Mouse (Mus musculus) liver, embryonic 16.5 days (tissue): ENCODE data around the gene Rgs10. TPM values are rescaled to one million over a fixed set of nuclear protein-coding genes. Genes with fewer than 3 reads are reported as not detected.
A peak's percentile ranks its signal among the peaks of the same experiment; 100 is the strongest.

Source experiments
- ATAC-seq: fragments of 200-750 bp; cut with Nextera tagmentation; 2 replicates; pipeline ENCODE4 v1.8.0; 2017; ENCODE audit warnings: low read depth, mild to moderate bottlenecking, moderate number of reproducible peaks, moderate library complexity
- H3K27ac ChIP-seq: fragments of 300-500 bp; sonication (generic); 2 replicates; pipeline ENCODE4 v1.5.1; 2014; ENCODE audit warnings: mild to moderate bottlenecking, low read length
- H3K27me3 ChIP-seq: fragments of 300-500 bp; sonication (generic); 2 replicates; pipeline ENCODE4 v1.6.1; 2014; ENCODE audit warnings: low read depth, low read length, mixed read lengths; ENCODE audit not compliant: control insufficient read depth, insufficient read depth
- H3K36me3 ChIP-seq: fragments of 300-500 bp; sonication (generic); 2 replicates; pipeline ENCODE4 v1.6.1; 2014; ENCODE audit warnings: mild to moderate bottlenecking; ENCODE audit not compliant: control insufficient read depth, insufficient read depth
- H3K4me1 ChIP-seq: fragments of 300-500 bp; sonication (generic); 2 replicates; pipeline ENCODE4 v1.6.1; 2014; ENCODE audit warnings: low read depth, low read length, mixed read lengths; ENCODE audit not compliant: control insufficient read depth
- H3K4me2 ChIP-seq: fragments of 300-500 bp; sonication (generic); 2 replicates; pipeline ENCODE4 v1.6.1; 2014; ENCODE audit warnings: low read depth, low read length, mixed read lengths
- H3K4me3 ChIP-seq: fragments of 300-500 bp; sonication (generic); 2 replicates; pipeline ENCODE4 v1.5.1; 2014; ENCODE audit warnings: low read depth, mild to moderate bottlenecking, low read length
- H3K9ac ChIP-seq: fragments of 300-500 bp; sonication (generic); 2 replicates; pipeline ENCODE4 v1.6.1; 2014; ENCODE audit warnings: low read depth, low read length
- H3K9me3 ChIP-seq: fragments of 300-500 bp; sonication (generic); replicated peaks from 2 replicates; pipeline ENCODE4 v1.6.1; 2016; ENCODE audit warnings: low read length; ENCODE audit not compliant: control insufficient read depth
- WGBS: fragments of 180-500 bp; shearing (Covaris S2); extraction: QIAGEN DNeasy Blood & Tissue Kit; methylation state at CpG from one replicate; pipeline ENCODE4 v1.1.7; 2014; ENCODE audit not compliant: insufficient replicate concordance; 5-methylcytosine and 5-hydroxymethylcytosine counted together
- polyA plus RNA-seq: library from polyadenylated mRNA; unstranded; fragments of >200 nt; fragmentation: Nextera tagmentation; extraction: Ambion mirVana; gene quantifications from 2 replicates; pipeline ENCODE4 v1.2.1, GENCODE M21; 2015

The Rgs10 gene
- polyA plus RNA-seq, 1 experiment from 2014 or later = 27.6 TPM

DNA sequence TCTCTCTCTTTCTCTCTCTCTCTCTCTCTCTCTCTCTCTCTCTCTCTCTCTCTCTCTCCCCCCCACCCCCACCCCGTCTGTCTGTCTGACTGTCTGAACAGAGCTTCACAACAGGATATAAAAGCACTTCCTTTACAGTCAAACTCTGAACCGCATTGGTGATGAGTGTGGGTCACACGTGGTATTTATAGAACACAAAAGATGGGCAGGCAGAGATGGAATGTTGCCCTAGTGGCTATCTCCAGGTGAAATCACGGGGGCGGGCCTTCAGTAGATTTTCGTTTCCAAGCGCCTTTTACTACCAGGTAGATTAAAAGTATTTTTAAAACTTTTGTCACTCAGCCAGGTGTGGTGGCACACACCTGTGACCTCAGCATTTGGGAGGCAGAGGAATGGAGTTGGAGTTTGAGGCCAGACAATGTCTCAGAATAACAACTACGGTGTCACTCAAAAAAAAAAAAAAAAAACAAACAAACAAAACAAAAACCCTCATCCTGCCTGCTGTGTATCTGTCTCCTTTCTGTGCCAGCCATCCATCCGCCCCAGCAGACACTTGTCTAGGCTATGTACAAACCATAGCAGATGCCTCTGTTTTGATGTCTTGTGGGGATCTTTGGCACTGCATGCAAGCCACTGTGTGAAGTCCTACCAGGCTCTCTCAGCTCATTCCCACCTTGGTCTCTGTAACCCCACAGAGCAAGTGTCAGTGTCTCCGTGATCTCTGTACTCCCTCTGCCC is 34.7 kb downstream of the Rgs10 start:
- 45% methylated on average over 10 of the region's 10 CpGs for WGBS
- peaks cover 4% of the 10 kb centered on the region for H3K4me1 ChIP-seq

DNA sequence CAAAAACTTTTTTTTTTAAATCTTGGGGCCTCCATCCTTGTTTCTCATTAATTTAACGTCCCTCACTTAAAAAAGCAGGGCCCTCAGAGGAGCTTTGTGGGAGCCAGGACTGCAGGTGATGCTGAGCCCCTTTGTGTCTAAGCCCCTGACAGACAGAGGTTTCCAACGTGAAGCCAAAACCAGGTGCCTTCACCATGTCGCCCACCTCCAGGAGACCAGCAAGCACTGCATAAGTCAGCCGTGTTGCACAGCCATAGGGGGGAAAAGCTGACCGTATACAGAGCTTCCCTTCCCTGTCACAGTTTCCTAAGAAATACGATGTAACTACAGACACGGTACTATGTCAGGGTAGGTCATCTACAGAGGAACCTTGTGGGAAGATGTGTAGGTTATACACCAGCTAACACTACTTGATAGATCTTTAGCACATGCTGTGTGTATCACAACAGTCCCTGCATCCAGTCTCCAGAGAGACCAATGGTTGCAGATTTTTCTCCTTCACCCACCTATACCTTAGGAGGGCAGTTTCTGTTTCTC is 35.3 kb downstream of the Rgs10 start:
- Histone ChIP-seq H3K9me3 (no peaks in the 10 kb centered on the region), H3K4me3 (no peak overlapping the region), H3K36me3 (no peaks in the 10 kb centered on the region), H3K27ac (no peak overlapping the region), H3K4me2 (no peak overlapping the region), H3K9ac (no peak overlapping the region), H3K27me3 (no peaks in the 10 kb centered on the region), H3K4me1 (peaks cover 2% of the 10 kb centered on the region)
- WGBS = 53% methylated on average over 7 of the region's 7 CpGs
- no peak for ATAC-seq

More for the DNA sequence above, 34.7 kb downstream of the Rgs10 start:
- Histone ChIP-seq H3K27ac (no peak overlapping the region), H3K9me3 (no peaks in the 10 kb centered on the region), H3K4me3 (no peak overlapping the region), H3K9ac (no peak overlapping the region), H3K36me3 (no peaks in the 10 kb centered on the region), H3K27me3 (no peaks in the 10 kb centered on the region), H3K4me2 (no peak overlapping the region)
- ATAC-seq = no peak

DNA sequence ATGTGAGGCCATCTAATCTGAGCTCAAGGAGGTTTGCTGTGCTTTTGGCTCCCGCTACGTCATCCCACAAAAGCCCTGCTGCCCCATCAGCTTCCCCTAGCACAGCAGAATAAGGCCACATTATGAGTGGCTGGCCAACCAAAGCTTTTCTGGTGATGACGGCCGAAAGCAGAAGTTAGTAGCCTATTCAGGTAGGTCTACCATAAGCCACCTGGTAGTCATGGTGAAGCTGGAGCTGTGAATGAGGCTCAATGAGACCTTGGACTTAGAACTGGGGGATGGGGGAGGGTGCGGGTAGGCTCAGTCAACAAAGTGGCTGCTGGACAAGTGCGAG is 36.1 kb downstream of the Rgs10 start:
- Histone ChIP-seq H3K4me2 (no peak overlapping the region), H3K4me1 (peaks cover 2% of the 10 kb centered on the region), H3K36me3 (no peaks in the 10 kb centered on the region), H3K9ac (no peak overlapping the region), H3K27ac (no peak overlapping the region), H3K9me3 (no peaks in the 10 kb centered on the region), H3K27me3 (no peaks in the 10 kb centered on the region), H3K4me3 (no peak overlapping the region)
- no peak for ATAC-seq
- WGBS = 82% methylated on average over 6 of the region's 6 CpGs

DNA sequence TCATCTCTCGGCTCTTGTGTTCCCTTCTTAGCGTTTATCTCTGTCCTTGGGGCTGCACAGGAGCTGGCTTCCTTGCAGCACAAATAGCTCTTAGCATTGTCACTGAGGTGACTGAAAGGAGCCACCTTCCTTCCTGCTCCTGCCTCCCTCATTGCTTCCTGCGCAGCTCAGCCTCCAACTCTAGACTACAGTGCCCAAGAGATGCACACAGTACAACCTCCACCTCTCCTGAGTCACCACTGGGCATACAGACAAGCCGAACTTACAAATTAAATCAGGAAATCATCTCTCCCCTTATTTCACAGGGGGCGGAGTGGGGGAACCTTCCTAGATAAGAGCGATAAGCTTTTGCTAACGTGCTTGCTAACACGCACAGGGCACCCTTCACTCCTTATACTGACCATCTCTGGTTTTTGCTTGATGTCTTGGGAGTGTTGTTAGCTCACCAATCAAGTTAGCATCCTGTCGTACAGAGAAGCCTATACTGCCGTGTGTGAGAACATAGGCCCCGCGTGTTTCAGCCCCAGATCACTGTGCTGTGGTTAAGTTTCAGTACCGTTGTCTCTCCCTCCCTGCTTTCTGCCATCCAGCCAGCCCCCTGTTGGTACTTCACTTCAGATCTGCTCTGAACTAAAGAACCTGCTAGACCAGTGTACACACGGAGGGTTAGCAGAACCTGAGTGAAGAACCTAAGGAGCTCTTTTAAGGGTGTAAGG is 36.6 kb downstream of the Rgs10 start:
- ATAC-seq = no peak
- 33% methylated on average over 14 of the region's 14 CpGs for WGBS
- Histone ChIP-seq H3K27ac (no peak overlapping the region), H3K9me3 (no peaks in the 10 kb centered on the region), H3K4me3 (no peak overlapping the region), H3K36me3 (no peaks in the 10 kb centered on the region), H3K4me2 (no peak overlapping the region), H3K4me1 (peaks cover 2% of the 10 kb centered on the region), H3K9ac (no peak overlapping the region), H3K27me3 (no peaks in the 10 kb centered on the region)

DNA sequence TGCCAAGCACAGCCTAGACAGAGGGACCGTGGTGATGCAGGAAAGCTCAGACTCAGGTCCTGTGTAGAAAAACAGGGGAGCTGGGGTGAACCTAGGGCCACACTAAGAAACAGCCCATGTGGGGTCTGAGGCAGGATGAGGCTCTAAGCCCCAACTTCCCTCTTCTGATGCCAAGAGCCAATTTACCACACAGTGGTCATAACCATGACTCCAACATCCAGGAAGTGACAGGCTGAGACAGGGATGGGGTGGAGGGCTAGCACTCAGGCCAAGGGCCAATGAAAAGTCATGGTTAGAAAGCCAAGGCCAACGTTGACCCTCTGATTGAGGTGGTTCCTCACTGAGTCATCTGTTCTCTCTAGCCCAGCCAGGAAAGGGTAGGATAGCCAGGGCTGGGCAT is 37.6 kb downstream of the Rgs10 start:
- Histone ChIP-seq H3K9ac (no peak overlapping the region), H3K9me3 (no peaks in the 10 kb centered on the region), H3K4me2 (no peak overlapping the region), H3K27me3 (no peaks in the 10 kb centered on the region), H3K27ac (no peak overlapping the region), H3K4me1 (peaks cover 2% of the 10 kb centered on the region), H3K36me3 (no peaks in the 10 kb centered on the region), H3K4me3 (no peak overlapping the region)
- no peak for ATAC-seq
- WGBS = 45% methylated on average over 2 of the region's 2 CpGs

DNA sequence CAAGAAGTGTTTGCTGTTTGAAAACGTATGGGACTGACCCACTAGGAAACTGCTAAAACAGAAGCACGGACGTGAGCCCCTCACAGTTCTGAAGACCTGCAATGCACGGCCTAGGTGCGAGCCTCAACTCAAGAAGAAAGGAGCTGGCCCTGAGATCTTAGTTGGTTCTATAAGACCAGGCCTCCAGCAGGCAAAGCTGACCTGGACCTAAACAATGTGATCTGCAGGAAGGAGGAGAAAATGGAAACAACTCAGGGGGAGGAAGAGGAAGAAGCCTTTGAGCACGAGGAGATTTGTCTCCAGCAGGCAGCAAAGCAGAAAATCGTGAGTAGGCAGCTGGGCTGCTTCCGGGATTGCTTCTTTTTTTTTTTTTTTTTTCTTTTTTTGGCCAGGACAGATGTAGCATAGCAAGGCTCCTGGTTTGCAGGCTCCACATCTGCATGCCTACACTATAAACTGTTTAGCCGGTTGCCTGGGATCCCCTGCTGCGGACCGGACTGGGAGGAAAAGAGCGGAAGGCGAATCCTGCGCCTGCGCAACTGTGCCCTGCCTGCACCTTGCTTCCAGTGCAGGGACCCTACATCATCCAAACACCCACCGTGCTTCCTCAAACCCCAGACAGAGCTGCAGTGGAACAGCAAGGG is 39.3 kb downstream of the Rgs10 start:
- Histone ChIP-seq H3K4me2 (no peak overlapping the region), H3K4me3 (no peak overlapping the region), H3K4me1 (peaks cover 2% of the 10 kb centered on the region), H3K36me3 (no peaks in the 10 kb centered on the region), H3K9me3 (no peaks in the 10 kb centered on the region), H3K27ac (0 out of 2 replicates have a peak overlapping the region, but pooled peaks have one; percentile 43), H3K27me3 (no peaks in the 10 kb centered on the region), H3K9ac (no peak overlapping the region)
- ATAC-seq = no peak
- 59% methylated on average over 16 of the region's 16 CpGs for WGBS

DNA sequence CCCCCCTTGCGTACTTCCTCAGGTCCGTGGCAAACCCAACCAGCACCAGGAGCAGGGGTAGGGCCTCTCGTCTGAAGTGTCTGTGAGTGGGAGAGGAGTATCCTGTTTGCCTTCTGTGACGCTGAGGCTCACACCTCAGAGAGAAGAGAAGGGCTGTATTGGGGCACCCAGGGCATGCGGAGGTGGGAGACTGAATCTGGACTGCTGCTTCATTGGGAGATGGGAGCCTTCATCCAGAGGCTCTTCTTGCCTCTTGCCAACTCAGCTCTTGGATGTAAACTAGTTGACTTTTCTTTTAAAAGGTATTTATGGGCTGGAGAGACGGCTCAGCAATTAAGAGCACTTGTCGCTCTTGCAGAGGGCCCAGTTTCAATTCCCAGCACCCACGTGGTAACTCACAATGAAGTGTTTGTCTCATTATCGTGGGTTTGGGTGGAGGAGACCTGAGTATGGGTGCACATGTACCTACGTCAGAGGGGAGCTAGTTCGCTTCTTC is 42.3 kb downstream of the Rgs10 start:
- peaks cover 2% of the 10 kb centered on the region; the same call in 1 of the 2 replicates for H3K4me1 ChIP-seq
- no peak overlapping the region for H3K4me3 ChIP-seq
- no peaks in the 10 kb centered on the region for H3K9me3 ChIP-seq
- peaks cover 6% of the 10 kb centered on the region for H3K36me3 ChIP-seq
- H3K4me2 ChIP-seq = no peak overlapping the region
- H3K27me3 ChIP-seq = no peaks in the 10 kb centered on the region
- 72% methylated on average over 11 of the region's 11 CpGs for WGBS
- no peak for ATAC-seq
- H3K9ac ChIP-seq = no peak overlapping the region
- H3K27ac ChIP-seq = no peak overlapping the region

DNA sequence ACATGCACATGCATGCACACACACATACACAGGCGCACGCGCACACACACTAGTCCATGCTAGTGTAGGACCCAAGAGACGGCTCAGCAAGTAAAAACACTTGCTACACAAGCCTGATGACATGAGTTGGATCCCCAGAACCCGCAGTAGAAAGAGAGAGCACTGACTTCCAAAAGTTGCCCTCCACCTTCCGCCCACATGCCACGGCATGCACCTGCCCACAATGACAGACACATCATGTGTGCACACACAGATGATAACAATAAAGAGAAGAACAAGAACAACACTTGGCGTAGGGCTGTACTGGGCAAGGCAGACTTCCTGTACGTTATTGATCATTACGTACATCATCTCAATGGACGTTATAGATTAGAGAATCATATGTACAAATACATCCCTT is 44.4 kb downstream of the Rgs10 start:
- 77% methylated on average over 11 of the region's 11 CpGs for WGBS
- Histone ChIP-seq H3K4me1 (no peaks in the 10 kb centered on the region), H3K9me3 (no peaks in the 10 kb centered on the region), H3K9ac (no peak overlapping the region), H3K4me3 (no peak overlapping the region), H3K27ac (no peak overlapping the region), H3K27me3 (no peaks in the 10 kb centered on the region), H3K36me3 (peaks cover 6% of the 10 kb centered on the region), H3K4me2 (no peak overlapping the region)
- no peak for ATAC-seq
